Mouse (Mus musculus) intestine, postnatal 0 days (tissue): ENCODE results near the gene Chn1. TPM values are rescaled to one million over a fixed set of nuclear protein-coding genes. Genes with fewer than 3 reads are reported as not detected.

Experiments
- ATAC-seq: fragments of 200-750 bp; cut with Nextera tagmentation; 2 replicates; pipeline ENCODE4 v1.8.0; 2017; ENCODE audit warnings: mild to moderate bottlenecking, moderate TSS enrichment, moderate library complexity
- H3K27ac ChIP-seq: fragments of 300-500 bp; sonication (generic); 2 replicates; pipeline ENCODE4 v1.5.1; 2014; ENCODE audit warnings: mild to moderate bottlenecking, low read depth, low read length, moderate library complexity
- H3K27me3 ChIP-seq: fragments of 300-500 bp; sonication (generic); replicated peaks from 2 replicates; pipeline ENCODE4 v1.6.1; 2014; ENCODE audit warnings: low read length, mixed read lengths; ENCODE audit not compliant: control insufficient read depth, insufficient read depth
- H3K36me3 ChIP-seq: fragments of 300-500 bp; sonication (generic); 2 replicates; pipeline ENCODE4 v1.6.1; 2014; ENCODE audit warnings: mild to moderate bottlenecking, moderate library complexity; ENCODE audit not compliant: control insufficient read depth, insufficient read depth
- H3K4me1 ChIP-seq: fragments of 300-500 bp; sonication (generic); replicated peaks from 2 replicates; pipeline ENCODE4 v1.6.1; 2014; ENCODE audit warnings: antibody characterized with exemption, low read length, mixed read lengths; ENCODE audit not compliant: control insufficient read depth, insufficient read depth
- H3K4me2 ChIP-seq: fragments of 300-500 bp; sonication (generic); replicated peaks from 2 replicates; pipeline ENCODE4 v1.6.1; 2014; ENCODE audit warnings: low read depth, mild to moderate bottlenecking, moderate library complexity
- H3K4me3 ChIP-seq: fragments of 300-500 bp; sonication (generic); 2 replicates; pipeline ENCODE4 v1.5.1; 2014; ENCODE audit warnings: low read depth, low read length
- H3K9ac ChIP-seq: fragments of 300-500 bp; sonication (generic); 2 replicates; pipeline ENCODE4 v1.6.1; 2014; ENCODE audit warnings: mild to moderate bottlenecking, low read depth, low read length
- H3K9me3 ChIP-seq: fragments of 300-500 bp; sonication (generic); 2 replicates; pipeline ENCODE4 v1.6.1; 2016; ENCODE audit warnings: mixed run types; ENCODE audit not compliant: control insufficient read depth
- CTCF ChIP-seq: sonication (generic); IDR thresholded peaks from 2 replicates; pipeline ENCODE4 v1.5.1; 2016; ENCODE audit warnings: low read depth, mild to moderate bottlenecking, control low read depth, antibody characterized with exemption, moderate library complexity
- WGBS: fragments of 180-500 bp; shearing (Covaris S2); extraction: QIAGEN DNeasy Blood & Tissue Kit; methylation state at CpG from one replicate; pipeline ENCODE4 v1.1.7; 2014; 5-methylcytosine and 5-hydroxymethylcytosine counted together
- polyA plus RNA-seq: library from polyadenylated mRNA; unstranded; fragments of >200 nt; fragmentation: Nextera tagmentation; extraction: Ambion mirVana; gene quantifications from 2 replicates; pipeline ENCODE4 v1.2.1, GENCODE M21; 2015

Chn1 gene
- polyA plus RNA-seq, 1 experiment from 2014 or later = 9.5 TPM

DNA sequence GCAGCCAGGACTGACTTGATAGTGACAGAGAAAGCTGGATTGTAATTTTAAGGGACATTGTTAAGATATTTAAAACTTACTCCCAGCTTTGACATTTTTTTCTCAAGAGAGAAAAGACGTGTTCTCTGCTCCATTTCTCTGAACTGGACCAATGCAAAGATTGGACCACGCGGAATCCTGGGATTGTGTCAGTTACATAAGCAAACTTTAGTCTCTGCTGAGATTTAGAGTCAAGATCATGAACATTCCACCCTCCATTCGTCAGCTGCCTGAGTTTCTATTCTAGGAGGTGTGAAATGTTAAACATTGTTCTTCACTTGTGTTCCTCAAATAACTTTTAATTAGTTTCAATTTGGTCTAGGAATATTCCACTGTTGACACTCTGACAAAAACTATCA, 188.0 kb downstream of the Chn1 start:
- no peak for ATAC-seq
- no peak for TF ChIP-seq CTCF
- Histone ChIP-seq H3K4me3 (no peak overlapping the region), H3K9ac (no peak overlapping the region), H3K36me3 (no peaks in the 10 kb centered on the region), H3K9me3 (no peaks in the 10 kb centered on the region), H3K27ac (no peak overlapping the region), H3K27me3 (0 out of 2 replicates have a peak, but pooled peaks cover 2% of the 10 kb centered on the region), H3K4me1 (no peaks in the 10 kb centered on the region), H3K4me2 (no peak overlapping the region)
- 61% methylated on average over 4 of the region's 4 CpGs for WGBS

DNA sequence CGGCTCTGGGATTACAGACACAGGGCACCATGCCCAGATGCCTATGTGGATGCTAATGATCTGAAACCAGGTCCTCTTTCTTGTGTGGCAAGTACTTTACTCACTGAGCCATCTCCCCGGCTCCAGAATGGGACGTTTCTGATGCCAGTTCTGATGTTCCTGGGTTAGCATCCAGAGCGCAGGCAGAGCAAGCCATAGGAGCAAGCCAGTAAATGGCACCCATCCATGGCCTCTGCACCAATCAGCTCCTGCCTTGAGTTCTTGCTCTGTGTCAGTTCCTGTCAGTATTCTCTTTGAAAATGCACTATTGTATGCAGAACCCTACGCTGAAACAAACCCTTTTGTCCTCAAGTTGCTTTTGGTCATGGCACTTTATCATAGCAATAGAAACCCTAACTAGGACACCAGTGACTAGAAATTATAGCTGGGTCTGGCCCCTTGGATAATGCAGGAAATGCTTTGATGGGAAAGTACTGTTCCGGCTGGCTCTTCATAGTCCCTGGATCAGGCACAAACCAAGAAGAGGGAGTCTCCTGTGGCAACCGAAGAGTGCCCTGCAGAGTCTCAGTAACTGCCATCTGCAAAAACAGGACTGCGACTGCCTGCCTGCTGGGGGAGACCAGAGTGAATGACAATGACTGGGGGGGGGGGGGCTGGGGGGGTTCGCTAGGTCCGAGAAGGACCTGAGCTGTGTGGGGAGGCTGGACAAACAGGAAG, 188.6 kb downstream of the Chn1 start:
- ATAC-seq = no peak
- Histone ChIP-seq H3K9ac (no peak overlapping the region), H3K27ac (no peak overlapping the region), H3K4me1 (no peaks in the 10 kb centered on the region), H3K4me3 (no peak overlapping the region), H3K9me3 (no peaks in the 10 kb centered on the region), H3K27me3 (0 out of 2 replicates have a peak, but pooled peaks cover 2% of the 10 kb centered on the region), H3K36me3 (no peaks in the 10 kb centered on the region), H3K4me2 (no peak overlapping the region)
- 58% methylated on average over 10 of the region's 10 CpGs for WGBS
- TF ChIP-seq CTCF = no peak

- H3K27ac ChIP-seq = peak overlapping the region; percentile 46; the same call in 1 of the 2 replicates
These were observed 189.8 kb downstream of the Chn1 start for GRCm38 (mm10) chr2:73585347-73585831.

DNA sequence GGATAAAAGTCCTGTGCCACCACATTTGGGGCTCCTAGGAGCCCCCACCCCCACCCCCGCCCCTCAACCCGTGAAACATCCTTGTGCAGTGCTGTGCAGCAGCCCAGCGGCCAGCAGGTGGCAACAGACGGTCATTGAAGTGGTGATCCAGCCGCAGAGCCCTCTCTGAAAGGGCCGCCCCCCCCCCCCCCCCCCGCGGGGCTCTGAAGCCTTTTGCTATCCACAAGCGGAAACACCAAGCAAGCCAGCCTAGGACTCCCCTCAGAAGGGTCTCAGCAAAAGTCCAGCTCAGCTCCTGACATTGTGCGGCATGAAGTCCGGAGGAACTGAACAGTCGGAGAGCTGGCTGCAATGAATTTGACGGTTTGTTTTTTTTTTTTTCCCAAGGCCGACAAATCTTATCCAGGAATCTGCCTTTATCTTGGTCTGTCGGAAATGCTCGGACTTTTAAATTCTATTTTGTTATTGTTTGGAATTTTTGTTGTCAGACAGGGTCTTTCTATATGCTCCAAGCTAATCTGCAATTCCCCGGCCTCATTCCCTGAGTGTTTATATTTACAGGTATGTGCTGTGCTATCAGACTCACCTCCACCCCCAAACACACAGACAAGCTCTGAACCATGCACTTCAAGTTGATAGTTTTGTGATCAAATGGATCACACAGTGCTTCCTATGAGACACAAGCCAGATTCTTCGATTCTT, 190.3 kb downstream of the Chn1 start:
- Histone ChIP-seq H3K36me3 (no peaks in the 10 kb centered on the region), H3K9me3 (no peaks in the 10 kb centered on the region), H3K4me2 (peak overlapping the region; percentile 72), H3K27ac (peak overlapping the region; percentile 46; the same call in 1 of the 2 replicates), H3K4me3 (peak overlapping the region; percentile 50), H3K9ac (peak overlapping the region; percentile 42), H3K27me3 (no peaks in the 10 kb centered on the region), H3K4me1 (no peaks in the 10 kb centered on the region)
- peak; percentile 53 for ATAC-seq
- peak; percentile 76 for TF ChIP-seq CTCF
- WGBS = 1% methylated on average over 17 of the region's 18 CpGs

More at GRCm38 (mm10) chr2:73585347-73585831, 189.8 kb downstream of the Chn1 start:
- H3K27me3 ChIP-seq = 0 out of 2 replicates have a peak, but pooled peaks cover 2% of the 10 kb centered on the region
- no peaks in the 10 kb centered on the region for H3K9me3 ChIP-seq
- WGBS = 20% methylated on average over 12 of the region's 12 CpGs
- H3K9ac ChIP-seq = peak overlapping the region; percentile 42
- no peak for TF ChIP-seq CTCF
- no peaks in the 10 kb centered on the region for H3K4me1 ChIP-seq
- peak overlapping the region; percentile 72 for H3K4me2 ChIP-seq
- H3K36me3 ChIP-seq = no peaks in the 10 kb centered on the region
- H3K4me3 ChIP-seq = peak overlapping the region; percentile 50
- ATAC-seq = peak; percentile 40

DNA sequence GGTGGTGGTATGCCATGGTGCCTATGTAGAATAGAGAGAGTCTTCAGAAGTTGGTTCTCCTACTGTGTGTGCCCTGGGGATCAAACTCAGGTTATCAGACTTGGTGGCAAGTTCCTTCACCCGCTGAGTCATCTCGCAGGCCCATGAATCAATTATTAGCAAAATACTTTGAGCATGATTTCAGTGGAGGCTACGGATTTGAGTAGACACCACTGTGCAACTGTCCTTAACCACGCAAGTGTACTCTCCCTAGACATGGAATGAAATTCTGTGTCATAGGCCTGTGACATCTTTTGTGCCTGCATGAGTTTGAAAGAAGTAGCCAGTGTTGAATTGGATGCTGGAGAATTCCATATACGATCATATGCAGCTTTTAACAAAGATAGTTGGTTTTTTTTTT, 194.4 kb downstream of the Chn1 start:
- no peak overlapping the region for H3K27ac ChIP-seq
- no peak for ATAC-seq
- WGBS = 84% methylated on average over 5 of the region's 5 CpGs
- H3K36me3 ChIP-seq = no peaks in the 10 kb centered on the region
- H3K9ac ChIP-seq = no peak overlapping the region
- H3K27me3 ChIP-seq = no peaks in the 10 kb centered on the region
- H3K4me3 ChIP-seq = no peak overlapping the region
- no peak overlapping the region for H3K4me2 ChIP-seq
- TF ChIP-seq CTCF = no peak
- no peaks in the 10 kb centered on the region for H3K9me3 ChIP-seq
- no peaks in the 10 kb centered on the region for H3K4me1 ChIP-seq

DNA sequence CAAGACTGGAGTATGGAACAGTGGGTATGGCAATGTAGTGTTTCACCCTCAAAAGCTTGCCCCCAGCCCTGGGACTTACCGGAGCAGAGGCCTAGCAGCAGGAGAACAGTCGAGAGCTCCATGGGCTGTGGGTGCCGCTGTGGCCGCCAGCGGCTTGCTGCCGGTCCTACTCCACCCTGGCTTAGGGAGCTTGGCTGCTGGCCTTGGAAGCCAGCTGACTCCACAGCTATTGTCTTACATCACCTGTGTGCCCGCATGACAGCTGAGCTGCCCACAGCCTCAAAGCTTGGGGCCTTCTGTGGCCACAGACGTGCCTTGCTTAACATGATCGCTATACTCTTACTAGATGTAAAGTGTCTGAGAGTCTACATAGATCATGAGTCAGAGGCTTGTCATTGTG, 195.0 kb downstream of the Chn1 start, which contains the start of gene Chrna1:
Gene Chrna1 (minus strand): TSS at position 173 of the 400 bp plus-strand sequence.
- WGBS = 92% methylated on average over 9 of the region's 9 CpGs

More for the DNA sequence above, 195.0 kb downstream of the Chn1 start, which contains the start of gene Chrna1:
- H3K4me3 ChIP-seq = no peak within 1 kb of the TSS
- no peaks in the 10 kb centered on the region for H3K27me3 ChIP-seq
- no peaks in the 10 kb centered on the region for H3K9me3 ChIP-seq
- no peak for ATAC-seq
- no peak for TF ChIP-seq CTCF
- no peak within 1 kb of the TSS for H3K4me2 ChIP-seq
- no peaks in the 10 kb centered on the region for H3K4me1 ChIP-seq
- H3K36me3 ChIP-seq = no peaks in the 10 kb centered on the region
- no peak within 1 kb of the TSS for H3K9ac ChIP-seq
- H3K27ac ChIP-seq = no peak within 1 kb of the TSS
